Mouse (Mus musculus) liver, embryonic 11.5 days (tissue): Measurements from ENCODE around the gene Slc39a11. TPM values are rescaled to one million over a fixed set of nuclear protein-coding genes. Genes with fewer than 3 reads are reported as not detected.

ENCODE experiments used
- ATAC-seq: fragments of 200-750 bp; cut with Nextera tagmentation; replicated peaks from 2 replicates; pipeline ENCODE4 v1.8.0; 2017; ENCODE audit warnings: moderate number of reproducible peaks, mild to moderate bottlenecking, moderate TSS enrichment, moderate library complexity; ENCODE audit not compliant: low FRiP score
- DNase-seq: peaks from one replicate; pipeline ENCODE4 v3.0.0-alpha.2; 2017; ENCODE audit warnings: low spot score
- H3K27ac ChIP-seq: fragments of 300-500 bp; sonication (generic); 2 replicates; pipeline ENCODE4 v1.5.1; 2014; ENCODE audit warnings: mild to moderate bottlenecking, low read depth, low read length, control low read depth
- H3K27me3 ChIP-seq: fragments of 300-500 bp; sonication (generic); replicated peaks from 2 replicates; pipeline ENCODE4 v1.6.1; 2014; ENCODE audit warnings: low read length, mixed read lengths; ENCODE audit not compliant: control insufficient read depth, insufficient read depth
- H3K36me3 ChIP-seq: fragments of 300-500 bp; sonication (generic); 2 replicates; pipeline ENCODE4 v1.6.1; 2014; ENCODE audit warnings: mild to moderate bottlenecking, low read length, moderate library complexity, mixed read lengths; ENCODE audit not compliant: control insufficient read depth, insufficient read depth
- H3K4me1 ChIP-seq: fragments of 300-500 bp; sonication (generic); replicated peaks from 2 replicates; pipeline ENCODE4 v1.6.1; 2014; ENCODE audit warnings: low read length, mixed read lengths; ENCODE audit not compliant: control insufficient read depth, insufficient read depth
- H3K4me2 ChIP-seq: fragments of 300-500 bp; sonication (generic); 2 replicates; pipeline ENCODE4 v1.6.1; 2014; ENCODE audit warnings: mild to moderate bottlenecking, control low read depth, moderate library complexity
- H3K4me3 ChIP-seq: fragments of 300-500 bp; sonication (generic); 2 replicates; pipeline ENCODE4 v1.5.1; 2014; ENCODE audit warnings: low read depth, low read length, control low read depth
- H3K9ac ChIP-seq: fragments of 300-500 bp; sonication (generic); 2 replicates; pipeline ENCODE4 v1.6.1; 2014; ENCODE audit warnings: low read depth, low read length, control low read depth
- H3K9me3 ChIP-seq: fragments of 300-500 bp; sonication (generic); 2 replicates; pipeline ENCODE4 v1.6.1; 2016; ENCODE audit warnings: low read length, inconsistent platforms, mixed read lengths; ENCODE audit not compliant: control insufficient read depth
- WGBS: fragments of 180-500 bp; shearing (Covaris S2); extraction: QIAGEN DNeasy Blood & Tissue Kit; methylation state at CpG from one replicate; pipeline ENCODE4 v1.1.7; 2014; 5-methylcytosine and 5-hydroxymethylcytosine counted together
- polyA plus RNA-seq: library from polyadenylated mRNA; unstranded; fragments of >200 nt; fragmentation: Nextera tagmentation; extraction: Ambion mirVana; gene quantifications from 2 replicates; pipeline ENCODE4 v1.2.1, GENCODE M21; 2014

Slc39a11 gene
- polyA plus RNA-seq, 1 experiment from 2014 or later = 20.9 TPM

DNA sequence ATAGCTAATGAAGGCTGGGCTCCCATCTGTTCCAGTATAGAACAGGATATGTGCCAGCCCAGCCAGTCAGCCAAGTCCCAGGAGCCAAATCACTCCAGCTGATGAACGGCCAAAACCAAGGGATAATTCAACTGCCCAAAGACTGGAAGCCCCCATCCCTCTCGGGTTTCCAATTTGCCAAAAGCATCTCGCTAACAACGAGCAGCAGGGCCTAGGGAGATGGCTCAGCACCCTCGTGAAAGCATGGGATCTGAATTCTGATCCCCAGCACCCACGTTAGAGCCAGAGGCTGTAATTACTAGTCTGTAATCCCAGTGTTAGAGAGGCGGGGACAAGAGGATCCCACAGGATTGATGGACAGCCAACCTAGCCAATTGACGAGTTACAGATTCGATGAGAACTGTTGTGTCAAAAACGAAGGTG is 15.2 kb downstream of the Slc39a11 start:
- Histone ChIP-seq H3K27me3 (no peaks in the 10 kb centered on the region), H3K36me3 (no peaks in the 10 kb centered on the region), H3K9ac (no peak overlapping the region), H3K9me3 (no peaks in the 10 kb centered on the region), H3K4me1 (no peaks in the 10 kb centered on the region), H3K27ac (no peak overlapping the region), H3K4me2 (no peak overlapping the region), H3K4me3 (no peak overlapping the region)
- DNase-seq = no peak
- ATAC-seq = no peak
- WGBS = 71% methylated on average over 10 of the region's 10 CpGs

- Histone ChIP-seq H3K27ac (no peak overlapping the region), H3K4me3 (no peak overlapping the region), H3K36me3 (no peaks in the 10 kb centered on the region), H3K27me3 (no peaks in the 10 kb centered on the region), H3K9ac (no peak overlapping the region), H3K9me3 (no peaks in the 10 kb centered on the region), H3K4me1 (no peaks in the 10 kb centered on the region), H3K4me2 (no peak overlapping the region)
- WGBS = 80% methylated on average over 5 of the region's 5 CpGs
- ATAC-seq (no peak), DNase-seq (no peak)
Measured at GRCm38 (mm10) chr11:113633398-113633797, 16.5 kb downstream of the Slc39a11 start.

DNA sequence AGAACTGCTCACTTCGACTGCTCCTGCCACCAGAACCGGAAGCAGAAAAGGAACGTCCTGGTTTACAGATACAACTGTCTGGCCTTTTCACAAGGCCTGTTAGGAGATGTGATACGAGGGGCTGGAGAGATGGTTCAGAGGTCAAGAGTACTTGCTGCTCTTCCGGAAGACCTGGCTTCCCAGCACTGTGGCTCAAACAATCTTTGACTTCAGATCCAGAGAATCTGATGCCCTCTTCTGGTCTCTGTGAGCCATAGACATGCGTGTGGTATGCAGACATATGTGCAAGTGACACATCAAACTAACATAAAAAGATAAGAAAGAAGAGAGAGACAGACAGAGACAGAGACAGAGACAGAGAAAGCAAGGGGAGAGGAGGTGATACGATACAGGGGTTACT is 17.6 kb downstream of the Slc39a11 start:
- H3K9me3 ChIP-seq = no peaks in the 10 kb centered on the region
- ATAC-seq (peak; percentile 20; the same call in 1 of the 2 replicates), DNase-seq (no peak)
- H3K36me3 ChIP-seq = no peaks in the 10 kb centered on the region
- 69% methylated on average over 7 of the region's 7 CpGs for WGBS
- no peak overlapping the region for H3K9ac ChIP-seq
- no peaks in the 10 kb centered on the region for H3K27me3 ChIP-seq
- no peak overlapping the region for H3K4me3 ChIP-seq
- peak overlapping the region; percentile 43; the same call in 1 of the 2 replicates for H3K27ac ChIP-seq
- no peaks in the 10 kb centered on the region for H3K4me1 ChIP-seq
- H3K4me2 ChIP-seq = no peak overlapping the region

DNA sequence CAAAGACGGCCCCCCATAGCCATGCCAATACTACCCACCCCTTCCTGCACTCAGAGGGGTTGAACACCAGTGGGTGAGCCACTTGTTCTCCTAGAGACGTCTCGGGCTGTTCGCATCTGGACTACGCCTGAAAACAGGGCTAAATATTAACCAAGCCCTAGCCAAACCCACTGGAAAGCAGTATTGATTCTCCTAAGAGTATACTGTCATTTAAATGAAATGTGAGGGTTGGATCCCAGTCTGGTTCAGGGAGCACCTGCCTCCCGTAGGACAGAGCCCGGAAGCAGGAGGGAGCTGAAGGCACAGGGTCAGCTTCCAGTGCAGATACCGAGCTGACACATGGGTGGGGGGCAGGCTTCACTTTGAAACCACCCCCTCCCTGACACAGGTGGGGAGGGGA is 18.0 kb downstream of the Slc39a11 start:
- no peak overlapping the region for H3K4me2 ChIP-seq
- no peak overlapping the region for H3K4me3 ChIP-seq
- 66% methylated on average over 8 of the region's 8 CpGs for WGBS
- DNase-seq = no peak
- no peaks in the 10 kb centered on the region for H3K27me3 ChIP-seq
- no peaks in the 10 kb centered on the region for H3K4me1 ChIP-seq
- no peaks in the 10 kb centered on the region for H3K9me3 ChIP-seq
- H3K27ac ChIP-seq = peak overlapping the region; percentile 43; the same call in 1 of the 2 replicates
- no peaks in the 10 kb centered on the region for H3K36me3 ChIP-seq
- no peak overlapping the region for H3K9ac ChIP-seq
- ATAC-seq = peak; percentile 67

DNA sequence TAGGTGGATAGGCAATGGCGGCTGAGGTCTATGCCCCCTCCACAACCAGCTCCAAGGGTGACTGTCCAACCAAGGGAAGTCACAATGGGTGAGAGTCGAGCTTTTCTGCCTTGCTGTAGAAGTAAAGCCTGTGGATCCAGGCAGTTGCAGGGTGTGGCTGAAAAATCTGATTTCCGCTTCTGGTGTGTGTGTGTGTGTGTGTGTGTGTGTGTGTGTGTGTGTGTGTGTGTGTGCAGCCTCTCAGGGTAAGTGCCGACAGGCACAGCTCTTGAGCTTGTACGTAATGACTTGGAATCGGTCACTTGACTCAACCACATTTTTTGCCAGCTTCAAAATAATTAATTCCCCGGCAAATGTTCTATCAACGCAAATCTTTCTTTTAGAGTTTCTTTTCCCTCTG is 18.6 kb downstream of the Slc39a11 start:
- Histone ChIP-seq H3K27me3 (no peaks in the 10 kb centered on the region), H3K4me1 (no peaks in the 10 kb centered on the region), H3K9me3 (no peaks in the 10 kb centered on the region), H3K27ac (no peak overlapping the region), H3K4me3 (no peak overlapping the region), H3K4me2 (no peak overlapping the region), H3K9ac (no peak overlapping the region), H3K36me3 (no peaks in the 10 kb centered on the region)
- no peak for DNase-seq
- 65% methylated on average over 8 of the region's 8 CpGs for WGBS
- peak; percentile 23; the same call in 1 of the 2 replicates for ATAC-seq

GRCm38 (mm10) chr11:113630642-113631041 is 19.2 kb downstream of the Slc39a11 start:
- WGBS = 54% methylated on average over 7 of the region's 7 CpGs
- Histone ChIP-seq H3K9me3 (no peaks in the 10 kb centered on the region), H3K27ac (no peak overlapping the region), H3K4me1 (no peaks in the 10 kb centered on the region), H3K36me3 (no peaks in the 10 kb centered on the region), H3K27me3 (no peaks in the 10 kb centered on the region), H3K9ac (no peak overlapping the region), H3K4me2 (no peak overlapping the region), H3K4me3 (no peak overlapping the region)
- DNase-seq (no peak), ATAC-seq (no peak)

GRCm38 (mm10) chr11:113627785-113628184 is 22.1 kb downstream of the Slc39a11 start:
- no peak overlapping the region for H3K27ac ChIP-seq
- H3K36me3 ChIP-seq = no peaks in the 10 kb centered on the region
- H3K4me2 ChIP-seq = no peak overlapping the region
- no peaks in the 10 kb centered on the region for H3K9me3 ChIP-seq
- no peak overlapping the region for H3K4me3 ChIP-seq
- H3K27me3 ChIP-seq = no peaks in the 10 kb centered on the region
- H3K9ac ChIP-seq = no peak overlapping the region
- WGBS = 44% methylated on average over 4 of the region's 4 CpGs
- H3K4me1 ChIP-seq = no peaks in the 10 kb centered on the region
- DNase-seq = no peak
- no peak for ATAC-seq

DNA sequence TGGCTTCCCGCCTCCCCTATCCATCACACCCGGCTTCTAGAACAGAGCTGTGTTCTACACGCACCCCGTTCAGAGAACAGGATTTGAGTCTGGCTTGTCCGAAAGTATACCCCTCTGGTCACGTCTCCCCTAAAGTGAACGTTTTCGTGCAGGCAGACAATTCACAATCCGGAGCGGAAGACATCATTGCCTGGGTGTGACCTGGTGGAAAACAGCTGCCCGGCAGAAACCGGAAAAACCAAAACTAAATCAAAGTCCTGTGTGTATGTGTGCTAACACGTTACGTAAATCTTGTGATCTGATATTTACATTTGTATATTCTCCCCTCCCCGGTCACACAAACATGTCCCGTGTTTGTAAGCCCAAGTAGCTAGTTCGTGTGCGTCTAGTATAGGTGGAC is 24.4 kb downstream of the Slc39a11 start:
- 92% methylated on average over 18 of the region's 18 CpGs for WGBS
- H3K9me3 ChIP-seq = no peaks in the 10 kb centered on the region
- peaks cover 12% of the 10 kb centered on the region for H3K27me3 ChIP-seq
- DNase-seq (no peak), ATAC-seq (no peak)
- no peaks in the 10 kb centered on the region for H3K4me1 ChIP-seq
- no peaks in the 10 kb centered on the region for H3K36me3 ChIP-seq
- no peak overlapping the region for H3K4me2 ChIP-seq
- H3K4me3 ChIP-seq = no peak overlapping the region
- H3K9ac ChIP-seq = no peak overlapping the region
- H3K27ac ChIP-seq = no peak overlapping the region

DNA sequence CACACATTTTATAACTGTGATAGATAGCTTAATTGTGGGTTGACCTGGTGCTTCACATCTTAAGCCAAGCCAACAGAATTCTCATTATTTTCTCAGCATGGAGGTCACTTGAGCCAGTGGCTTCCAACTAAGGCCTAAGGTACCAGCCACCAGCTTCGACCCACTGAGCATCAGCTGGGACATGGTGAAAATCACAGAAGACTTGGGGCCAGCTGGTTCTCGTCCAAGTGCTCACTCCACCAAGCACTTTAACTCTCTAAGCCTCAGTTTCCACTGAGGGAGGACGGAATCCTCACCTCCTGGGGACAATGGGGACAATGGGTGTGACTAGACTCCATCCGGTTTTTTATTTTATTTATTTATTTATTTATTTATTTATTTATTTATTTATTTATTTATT is 27.9 kb downstream of the Slc39a11 start:
- DNase-seq = no peak
- ATAC-seq = no peak
- Histone ChIP-seq H3K27me3 (peaks cover 39% of the 10 kb centered on the region), H3K4me3 (no peak overlapping the region), H3K9me3 (no peaks in the 10 kb centered on the region), H3K4me2 (no peak overlapping the region), H3K27ac (no peak overlapping the region), H3K4me1 (peaks cover 10% of the 10 kb centered on the region; the same call in 1 of the 2 replicates), H3K9ac (no peak overlapping the region), H3K36me3 (no peaks in the 10 kb centered on the region)
- WGBS = 84% methylated on average over 4 of the region's 4 CpGs
